Mouse (Mus musculus) CH12.LX (cell line): ENCODE measurements around the gene Grb10. TPM values are rescaled to one million over a fixed set of nuclear protein-coding genes. Genes with fewer than 3 reads are reported as not detected.

Experiments
- DNase-seq: peaks from one replicate; pipeline ENCODE4 v3.0.0-alpha.2; 2013; ENCODE audit errors: extremely low read depth
- H3K27ac ChIP-seq: 2 replicates; pipeline ENCODE4 v1.5.1; 2012; ENCODE audit warnings: low read depth, mild to moderate bottlenecking, control low read depth, moderate library complexity; ENCODE audit not compliant: insufficient read depth
- H3K27me3 ChIP-seq: replicated peaks from 2 replicates; pipeline ENCODE3; 2012; ENCODE audit warnings: inconsistent platforms
- H3K36me3 ChIP-seq, 2 experiments: replicated peaks in 1 of 2; 2 replicates each; pipeline versions ENCODE3 to v1.6.1; 2012; ENCODE audit warnings: inconsistent platforms in 1 of 2, low read length in 1 of 2, mild to moderate bottlenecking in 1 of 2, mixed read lengths in 1 of 2, moderate library complexity in 1 of 2; ENCODE audit not compliant: control insufficient read depth in 1 of 2, insufficient read depth in 1 of 2
- H3K4me1 ChIP-seq, 2 experiments: 2 replicates each; pipeline ENCODE4 v1.6.1; 2012; ENCODE audit warnings: inconsistent platforms in 1 of 2, moderate library complexity in 1 of 2; ENCODE audit not compliant: insufficient read depth in 2 of 2, control insufficient read depth in 1 of 2
- H3K4me2 ChIP-seq: 2 replicates; pipeline ENCODE4 v1.6.1; 2012; ENCODE audit warnings: low read depth, mild to moderate bottlenecking, control low read depth; ENCODE audit not compliant: poor library complexity, insufficient read depth, severe bottlenecking
- H3K4me3 ChIP-seq, 3 experiments: fragments of 150-350 bp in 1 of 3; sonication (generic) in 1 of 3; replicated peaks in 1 of 3; 2 replicates each; pipeline versions ENCODE3 to v1.5.1; 2011 to 2012; ENCODE audit warnings: low read depth in 2 of 3, low read length in 2 of 3, mild to moderate bottlenecking in 2 of 3, moderate library complexity in 2 of 3, control low read depth in 1 of 3, improper control_type of control experiment in 1 of 3, inconsistent platforms in 1 of 3, mixed read lengths in 1 of 3; ENCODE audit not compliant: poor library complexity in 1 of 3
- H3K79me2 ChIP-seq: replicated peaks from 2 replicates; pipeline ENCODE4 v1.6.1; 2012; ENCODE audit warnings: mild to moderate bottlenecking, moderate library complexity; ENCODE audit not compliant: control insufficient read depth, poor library complexity, insufficient read depth, severe bottlenecking; ENCODE audit errors: extremely low read depth
- H3K9ac ChIP-seq: 2 replicates; pipeline ENCODE4 v1.6.1; 2012; ENCODE audit warnings: low read depth, mild to moderate bottlenecking, control low read depth, moderate library complexity; ENCODE audit not compliant: insufficient read depth
- H3K9me3 ChIP-seq: replicated peaks from 2 replicates; pipeline ENCODE3; 2012; ENCODE audit warnings: low read length, inconsistent platforms, mixed read lengths
- BHLHE40 ChIP-seq: IDR thresholded peaks from 2 replicates; pipeline ENCODE4 v1.6.1; 2011; ENCODE audit warnings: mild to moderate bottlenecking, low read depth, low read length, improper control_type of control experiment
- CHD2 ChIP-seq: IDR thresholded peaks from 2 replicates; pipeline ENCODE4 v1.6.1; 2011; ENCODE audit warnings: low read length, improper control_type of control experiment
- EP300 ChIP-seq: IDR thresholded peaks from 2 replicates; pipeline ENCODE4 v1.6.1; 2011; ENCODE audit warnings: low read length, improper control_type of control experiment
- GABPA ChIP-seq: IDR thresholded peaks from 2 replicates; pipeline ENCODE4 v1.6.1; 2012; ENCODE audit warnings: low read depth, low read length, improper control_type of control experiment, inconsistent platforms; ENCODE audit not compliant: insufficient replicate concordance
- HCFC1 ChIP-seq: IDR thresholded peaks from 2 replicates; pipeline ENCODE4 v1.6.1; 2012; ENCODE audit warnings: low read depth, mild to moderate bottlenecking, inconsistent platforms, low read length, improper control_type of control experiment
- IRF4 ChIP-seq: IDR thresholded peaks from 2 replicates; pipeline ENCODE4 v1.6.1; 2014; ENCODE audit warnings: low read depth, mild to moderate bottlenecking, inconsistent platforms, low read length, improper control_type of control experiment
- JUN ChIP-seq: IDR thresholded peaks from 2 replicates; pipeline ENCODE4 v1.6.1; 2011; ENCODE audit warnings: low read depth, mild to moderate bottlenecking, low read length, improper control_type of control experiment, moderate library complexity; ENCODE audit not compliant: insufficient read depth
- JUND ChIP-seq: conservative IDR thresholded peaks from 2 replicates; pipeline ENCODE4 v1.6.1; 2011; ENCODE audit warnings: low read depth, low read length, improper control_type of control experiment
- KAT2A ChIP-seq: IDR thresholded peaks from 2 replicates; pipeline ENCODE4 v1.6.1; 2012; ENCODE audit warnings: low read length, improper control_type of control experiment, inconsistent platforms; ENCODE audit not compliant: insufficient replicate concordance
- MAX ChIP-seq: IDR thresholded peaks from 2 replicates; pipeline ENCODE4 v1.6.1; 2011; ENCODE audit warnings: low read length, improper control_type of control experiment
- MEF2A ChIP-seq: IDR thresholded peaks from 2 replicates; pipeline ENCODE4 v1.6.1; 2014; ENCODE audit warnings: low read depth, mild to moderate bottlenecking, inconsistent platforms, low read length, improper control_type of control experiment, borderline replicate concordance
- MXI1 ChIP-seq: IDR thresholded peaks from 2 replicates; pipeline ENCODE4 v1.6.1; 2011; ENCODE audit warnings: mild to moderate bottlenecking, low read depth, low read length, improper control_type of control experiment
- PAX5 ChIP-seq: IDR thresholded peaks from 2 replicates; pipeline ENCODE4 v1.6.1; 2012; ENCODE audit warnings: low read length, inconsistent platforms, mixed read lengths
- POLR2A ChIP-seq: IDR thresholded peaks from 2 replicates; pipeline ENCODE4 v1.6.1; 2011; ENCODE audit warnings: low read depth, mild to moderate bottlenecking, improper control_type of control experiment, low read length
- RAD21 ChIP-seq: IDR thresholded peaks from 2 replicates; pipeline ENCODE4 v1.6.1; 2011; ENCODE audit warnings: low read depth, mild to moderate bottlenecking, low read length, improper control_type of control experiment, moderate library complexity
- RCOR1 ChIP-seq: conservative IDR thresholded peaks from 2 replicates; pipeline ENCODE4 v1.6.1; 2012; ENCODE audit warnings: low read depth, mild to moderate bottlenecking, inconsistent platforms, low read length, improper control_type of control experiment
- SIN3A ChIP-seq: IDR thresholded peaks from 2 replicates; pipeline ENCODE4 v1.6.1; 2012; ENCODE audit warnings: low read length, improper control_type of control experiment, inconsistent platforms
- TBP ChIP-seq: conservative IDR thresholded peaks from 2 replicates; pipeline ENCODE4 v1.6.1; 2011; ENCODE audit warnings: low read depth, low read length, improper control_type of control experiment
- UBTF ChIP-seq: IDR thresholded peaks from 2 replicates; pipeline ENCODE4 v1.6.1; 2012; ENCODE audit warnings: low read depth, mild to moderate bottlenecking, inconsistent platforms, low read length, improper control_type of control experiment, moderate library complexity
- USF1 ChIP-seq: IDR thresholded peaks from 2 replicates; pipeline ENCODE4 v1.6.1; 2014; ENCODE audit warnings: low read depth, mild to moderate bottlenecking, inconsistent platforms, low read length, improper control_type of control experiment
- USF2 ChIP-seq: conservative IDR thresholded peaks from 2 replicates; pipeline ENCODE4 v1.6.1; 2011; ENCODE audit warnings: low read depth, low read length, improper control_type of control experiment
- ZC3H11A ChIP-seq: IDR thresholded peaks from 2 replicates; pipeline ENCODE4 v1.6.1; 2012; ENCODE audit warnings: low read depth, mild to moderate bottlenecking, inconsistent platforms, low read length, improper control_type of control experiment
- ZNF384 ChIP-seq: IDR thresholded peaks from 2 replicates; pipeline ENCODE4 v1.6.1; 2012; ENCODE audit warnings: low read depth, low read length, improper control_type of control experiment, inconsistent platforms
- dilution Hi-C: fragments of 300-500 bp; cut with MboI; formaldehyde crosslinking; loops from 2 replicates; pipeline ENCODE4 v1.14.3; 2020; ENCODE audit warnings: low sequenced_read_pairs; ENCODE audit not compliant: extremely low pct_unique_long_range_greater_than_20kb, extremely low pct_ligation_motif_present
- in situ Hi-C: fragments of 300-500 bp; cut with MboI; formaldehyde crosslinking; loops from 3 replicates; pipeline ENCODE4 v1.14.3; 2019; ENCODE audit warnings: low sequenced_read_pairs, low pct_ligation_motif_present, low pct_unique_long_range_greater_than_20kb, mixed read lengths
- polyA plus RNA-seq: library from polyadenylated mRNA; unstranded; fragments of >175 nt; gene quantifications from 2 replicates; pipeline ENCODE4 v1.2.1, GENCODE M21; 2012; ENCODE audit warnings: low read depth; ENCODE audit not compliant: insufficient read length
- total RNA-seq, 2 experiments: library from RNA; depleted of rRNA; stranded (reverse); fragments of 300-350 nt in 1 of 2; fragments of >200 nt in 1 of 2; gene quantifications; 2 replicates each; pipeline ENCODE4 v1.2.3; 2012 to 2014

Grb10 gene
- total and polyA plus RNA-seq, 3 experiments = 38.4 to 189 (median 137) TPM

DNA sequence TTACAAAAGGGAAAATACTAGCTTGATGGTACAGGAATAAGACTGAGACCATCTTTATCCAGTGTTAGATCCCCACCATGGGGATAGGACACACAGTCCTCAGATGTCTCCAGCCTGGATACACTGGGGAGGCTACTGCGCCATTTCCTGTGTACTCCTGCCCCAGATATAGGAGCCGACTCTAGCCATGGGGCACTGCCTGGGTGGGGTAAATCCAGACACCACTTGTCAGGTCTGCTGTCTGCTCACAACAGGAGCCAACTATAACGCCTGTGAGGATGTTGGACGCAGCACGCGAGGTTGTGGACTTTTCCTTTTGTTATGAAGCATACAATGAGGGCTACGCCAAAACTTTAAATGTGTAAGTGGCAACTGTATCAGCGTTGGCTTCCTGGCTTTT lies 103.7 kb downstream of the Grb10 start:
- in situ Hi-C loops (no loop called here), dilution Hi-C loops (no loop called here)
- H3K4me3 ChIP-seq = no peak overlapping the region
- H3K9ac ChIP-seq = no peak overlapping the region
- peaks cover 66 to 90% of the 10 kb centered on the region in 2 experiments for H3K36me3 ChIP-seq
- no peaks in the 10 kb centered on the region; the same call in 1 of the 2 replicates for H3K79me2 ChIP-seq
- peaks cover 10 to 39% of the 10 kb centered on the region in 2 experiments for H3K4me1 ChIP-seq
- DNase-seq = no peak
- no peak overlapping the region for H3K27ac ChIP-seq
- H3K4me2 ChIP-seq = no peak overlapping the region
- no peaks in the 10 kb centered on the region for H3K9me3 ChIP-seq
- no peaks in the 10 kb centered on the region for H3K27me3 ChIP-seq
- TF ChIP-seq RAD21 (no peak), ZNF384 (no peak), MEF2A (no peak), TBP (no peak), USF1 (no peak), GABPA (no peak), KAT2A (no peak), UBTF (no peak), JUND (no peak), HCFC1 (no peak), IRF4 (no peak), MXI1 (no peak), ZC3H11A (no peak), RCOR1 (no peak), CHD2 (no peak), BHLHE40 (no peak), MAX (no peak), POLR2A (no peak), SIN3A (no peak), EP300 (no peak)
- TF ChIP-seq, all 38 proteins: peak for 0

DNA sequence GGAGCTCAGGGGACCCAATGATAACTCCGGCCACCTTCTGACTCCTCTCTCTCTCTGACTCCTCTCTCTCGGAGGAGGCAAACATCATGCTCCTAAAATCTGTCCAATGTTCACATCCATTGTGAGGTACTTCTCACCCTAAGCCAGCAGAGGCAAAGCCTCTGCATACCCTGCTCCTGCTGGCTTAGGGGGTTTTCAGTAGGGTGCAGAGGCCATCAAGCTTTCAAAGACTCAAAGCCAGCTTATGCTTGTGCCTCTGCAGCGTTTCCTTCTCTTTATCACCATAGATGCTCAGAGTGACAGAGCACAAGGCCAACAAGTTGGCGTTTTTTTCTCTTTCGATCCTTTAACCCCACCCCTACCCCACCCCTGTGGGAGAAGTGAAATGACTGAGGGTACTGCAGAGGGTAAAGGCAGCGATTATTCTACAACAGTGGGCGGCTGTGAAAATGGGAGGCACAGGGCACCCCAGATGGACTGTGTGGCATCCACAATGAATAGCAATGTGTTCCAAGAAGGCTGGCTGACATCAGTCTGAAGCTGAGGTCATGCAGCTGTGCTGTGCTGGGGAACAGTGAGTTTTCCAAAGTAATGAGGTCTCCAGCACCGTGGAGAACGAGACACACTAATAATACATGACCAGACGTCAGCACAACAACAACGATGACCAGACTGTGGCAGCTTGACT lies 106.2 kb downstream of the Grb10 start:
- Histone ChIP-seq H3K9ac (no peak overlapping the region), H3K4me1 (peaks cover 3 to 18% of the 10 kb centered on the region in 2 experiments; a peak in 3 of 4 replicates), H3K27me3 (no peaks in the 10 kb centered on the region), H3K4me3 (no peak overlapping the region)
- dilution Hi-C loops = no loop called here
- DNase-seq = no peak
- no peak for TF ChIP-seq ZC3H11A
- TF ChIP-seq USF2 = no peak
- no peak for TF ChIP-seq UBTF
- TF ChIP-seq USF1 = no peak
- TF ChIP-seq JUN = no peak
- TF ChIP-seq RAD21 = no peak
- no peak for TF ChIP-seq PAX5
- TF ChIP-seq ZNF384 = no peak
- TF ChIP-seq MXI1 = no peak
- TF ChIP-seq, all 38 proteins: peak for 0
- no peak overlapping the region for H3K27ac ChIP-seq
- in situ Hi-C loops = no loop called here
- H3K9me3 ChIP-seq = no peaks in the 10 kb centered on the region
- H3K79me2 ChIP-seq = no peaks in the 10 kb centered on the region
- peaks cover 60 to 72% of the 10 kb centered on the region in 2 experiments for H3K36me3 ChIP-seq
- H3K4me2 ChIP-seq = no peak overlapping the region
